Mouse (Mus musculus) midbrain, embryonic 12.5 days (tissue): ENCODE measurements around the gene Tial1. TPM values are rescaled to one million over a fixed set of nuclear protein-coding genes. Genes with fewer than 3 reads are reported as not detected.

Experiments used
- ATAC-seq: fragments of 200-750 bp; cut with Nextera tagmentation; 2 replicates; pipeline ENCODE4 v1.8.0; 2017; ENCODE audit warnings: low read depth, moderate TSS enrichment, moderate library complexity; ENCODE audit not compliant: low FRiP score
- H3K27ac ChIP-seq: fragments of 300-500 bp; sonication (generic); replicated peaks from 2 replicates; pipeline ENCODE4 v1.5.1; 2016; ENCODE audit warnings: mild to moderate bottlenecking
- H3K27me3 ChIP-seq: fragments of 300-500 bp; sonication (generic); 2 replicates; pipeline ENCODE4 v1.6.1; 2016; ENCODE audit warnings: mild to moderate bottlenecking
- H3K36me3 ChIP-seq: fragments of 300-500 bp; sonication (generic); 2 replicates; pipeline ENCODE4 v1.6.1; 2016
- H3K4me1 ChIP-seq: fragments of 300-500 bp; sonication (generic); 2 replicates; pipeline ENCODE4 v1.6.1; 2016
- H3K4me2 ChIP-seq: fragments of 300-500 bp; sonication (generic); replicated peaks from 2 replicates; pipeline ENCODE4 v1.6.1; 2016; ENCODE audit warnings: mild to moderate bottlenecking, moderate library complexity
- H3K4me3 ChIP-seq: fragments of 300-500 bp; sonication (generic); 2 replicates; pipeline ENCODE4 v1.5.1; 2016; ENCODE audit warnings: mild to moderate bottlenecking
- H3K9ac ChIP-seq: fragments of 300-500 bp; sonication (generic); replicated peaks from 2 replicates; pipeline ENCODE4 v1.6.1; 2016; ENCODE audit warnings: mild to moderate bottlenecking, moderate library complexity
- H3K9me3 ChIP-seq: fragments of 300-500 bp; sonication (generic); 2 replicates; pipeline ENCODE4 v1.6.1; 2016; ENCODE audit warnings: mild to moderate bottlenecking
- WGBS: fragments of 180-500 bp; shearing (Covaris S2); methylation state at CpG from one replicate; pipeline ENCODE4 v1.1.7; 2016; 5-methylcytosine and 5-hydroxymethylcytosine counted together
- polyA plus RNA-seq: library from polyadenylated mRNA; unstranded; fragments of >200 nt; fragmentation: Nextera tagmentation; extraction: Ambion mirVana; gene quantifications from 2 replicates; pipeline ENCODE4 v1.2.1, GENCODE M21; 2016

Gene Tial1
- polyA plus RNA-seq, 1 experiment from 2014 or later, result 39.4 TPM

- Histone ChIP-seq H3K4me2 (no peak overlapping the region), H3K27ac (no peak overlapping the region), H3K27me3 (no peaks in the 10 kb centered on the region), H3K4me1 (no peaks in the 10 kb centered on the region), H3K9me3 (no peaks in the 10 kb centered on the region), H3K9ac (no peak overlapping the region), H3K36me3 (peaks cover 50% of the 10 kb centered on the region), H3K4me3 (no peak overlapping the region)
- WGBS, result 91% methylated on average over 2 of the region's 2 CpGs
- no peak for ATAC-seq
Observed at GRCm38 (mm10) chr7:128440584-128440983, 20.9 kb downstream of the Tial1 start.

- Histone ChIP-seq H3K27ac (no peak overlapping the region), H3K9me3 (no peaks in the 10 kb centered on the region), H3K36me3 (peaks cover 37% of the 10 kb centered on the region), H3K4me2 (no peak overlapping the region), H3K9ac (no peak overlapping the region), H3K4me1 (no peaks in the 10 kb centered on the region), H3K4me3 (no peak overlapping the region), H3K27me3 (no peaks in the 10 kb centered on the region)
- WGBS, result 94% methylated on average over 6 of the region's 6 CpGs
- ATAC-seq, result no peak
Observed at GRCm38 (mm10) chr7:128439251-128439650, 22.3 kb downstream of the Tial1 start.

GRCm38 (mm10) chr7:128438131-128438530 lies 23.4 kb downstream of the Tial1 start:
- Histone ChIP-seq H3K9ac (no peak overlapping the region), H3K9me3 (no peaks in the 10 kb centered on the region), H3K4me1 (no peaks in the 10 kb centered on the region), H3K4me2 (no peak overlapping the region), H3K36me3 (peaks cover 28% of the 10 kb centered on the region), H3K27me3 (no peaks in the 10 kb centered on the region), H3K4me3 (no peak overlapping the region), H3K27ac (no peak overlapping the region)
- no peak for ATAC-seq

GRCm38 (mm10) chr7:128433213-128433612 lies 28.3 kb downstream of the Tial1 start:
- 74% methylated on average over 1 of the region's 1 CpGs for whole genome bisulfite sequencing
- Histone ChIP-seq H3K9me3 (no peaks in the 10 kb centered on the region), H3K27me3 (no peaks in the 10 kb centered on the region), H3K4me1 (0 out of 2 replicates have a peak, but pooled peaks cover 8% of the 10 kb centered on the region), H3K27ac (no peak overlapping the region), H3K4me3 (no peak overlapping the region), H3K4me2 (no peak overlapping the region), H3K36me3 (no peaks in the 10 kb centered on the region), H3K9ac (no peak overlapping the region)
- ATAC-seq, result no peak

GRCm38 (mm10) chr7:128432574-128432973 lies 28.9 kb downstream of the Tial1 start:
- Histone ChIP-seq H3K36me3 (no peaks in the 10 kb centered on the region), H3K27ac (no peak overlapping the region), H3K4me3 (no peak overlapping the region), H3K9me3 (no peaks in the 10 kb centered on the region), H3K4me2 (no peak overlapping the region), H3K9ac (no peak overlapping the region), H3K4me1 (0 out of 2 replicates have a peak, but pooled peaks cover 8% of the 10 kb centered on the region), H3K27me3 (no peaks in the 10 kb centered on the region)
- ATAC-seq, result no peak
- WGBS, result 65% methylated on average over 10 of the region's 10 CpGs

- Histone ChIP-seq H3K27me3 (peaks cover 43% of the 10 kb centered on the region), H3K36me3 (no peaks in the 10 kb centered on the region), H3K4me1 (peaks cover 6% of the 10 kb centered on the region), H3K9ac (no peak overlapping the region), H3K4me3 (no peak overlapping the region), H3K27ac (no peak overlapping the region), H3K4me2 (no peak overlapping the region), H3K9me3 (no peaks in the 10 kb centered on the region)
- no peak for ATAC-seq
- 83% methylated on average over 3 of the region's 3 CpGs for WGBS
Observed at GRCm38 (mm10) chr7:128422491-128422890, 39.0 kb downstream of the Tial1 start.

- ATAC-seq, result no peak
- no peak overlapping the region for H3K9ac ChIP-seq
- peaks cover 51% of the 10 kb centered on the region for H3K27me3 ChIP-seq
- H3K4me2 ChIP-seq, result no peak overlapping the region
- no peak overlapping the region for H3K4me3 ChIP-seq
- peaks cover 13% of the 10 kb centered on the region for H3K4me1 ChIP-seq
- no peaks in the 10 kb centered on the region for H3K36me3 ChIP-seq
- no peaks in the 10 kb centered on the region for H3K9me3 ChIP-seq
- 83% methylated on average over 7 of the region's 7 CpGs for WGBS
- no peak overlapping the region for H3K27ac ChIP-seq
Observed at GRCm38 (mm10) chr7:128421701-128422100, 39.8 kb downstream of the Tial1 start.

- Histone ChIP-seq H3K4me2 (no peak overlapping the region), H3K27me3 (peaks cover 71% of the 10 kb centered on the region), H3K9me3 (no peaks in the 10 kb centered on the region), H3K36me3 (no peaks in the 10 kb centered on the region), H3K27ac (no peak overlapping the region), H3K4me1 (peaks cover 13% of the 10 kb centered on the region), H3K4me3 (no peak overlapping the region), H3K9ac (no peak overlapping the region)
- ATAC-seq, result no peak
- WGBS, result 8% methylated on average over 9 of the region's 9 CpGs
Observed at GRCm38 (mm10) chr7:128419690-128420089, 41.8 kb downstream of the Tial1 start.

GRCm38 (mm10) chr7:128417930-128418779 lies 43.4 kb downstream of the Tial1 start, which contains the start of gene Rgs10:
Gene Rgs10, minus strand, starts transcription at chr7:128418758.
- under 1% methylated on average over 74 of the region's 102 CpGs for WGBS
- H3K27ac ChIP-seq, result no peak within 1 kb of the TSS

GRCm38 (mm10) chr7:128417226-128417929 lies 44.1 kb downstream of the Tial1 start:
- Histone ChIP-seq H3K4me1 (peaks cover 13% of the 10 kb centered on the region), H3K27ac (no peak overlapping the region), H3K27me3 (peaks cover 77% of the 10 kb centered on the region), H3K36me3 (no peaks in the 10 kb centered on the region), H3K4me3 (peak overlapping the region; percentile 58), H3K9me3 (no peaks in the 10 kb centered on the region), H3K4me2 (peak overlapping the region; percentile 97), H3K9ac (peak overlapping the region; percentile 66)
- ATAC-seq, result no peak; the same call in 1 of the 2 replicates
- WGBS, result 4% methylated on average over 31 of the region's 32 CpGs

More at GRCm38 (mm10) chr7:128417930-128418779, 43.4 kb downstream of the Tial1 start, which contains the start of gene Rgs10:
- no peaks in the 10 kb centered on the region for H3K9me3 ChIP-seq
- ATAC-seq, result peak; percentile 76
- no peaks in the 10 kb centered on the region for H3K36me3 ChIP-seq
- H3K9ac ChIP-seq, result peak within 1 kb of the TSS; percentile 66
- H3K4me1 ChIP-seq, result peaks cover 13% of the 10 kb centered on the region
- peaks cover 77% of the 10 kb centered on the region for H3K27me3 ChIP-seq
- H3K4me2 ChIP-seq, result peak within 1 kb of the TSS; percentile 97
- peak within 1 kb of the TSS; percentile 58 for H3K4me3 ChIP-seq

GRCm38 (mm10) chr7:128416664-128417063 lies 44.9 kb downstream of the Tial1 start:
- Histone ChIP-seq H3K4me2 (peak overlapping the region; percentile 97; the same call in 1 of the 2 replicates), H3K27ac (no peak overlapping the region), H3K4me3 (peak overlapping the region; percentile 58; the same call in 1 of the 2 replicates), H3K4me1 (peaks cover 13% of the 10 kb centered on the region), H3K27me3 (peaks cover 72% of the 10 kb centered on the region), H3K9ac (no peak overlapping the region), H3K36me3 (no peaks in the 10 kb centered on the region), H3K9me3 (no peaks in the 10 kb centered on the region)
- no peak for ATAC-seq
- 69% methylated on average over 6 of the region's 6 CpGs for WGBS

- Histone ChIP-seq H3K36me3 (no peaks in the 10 kb centered on the region), H3K9me3 (no peaks in the 10 kb centered on the region), H3K4me1 (peaks cover 13% of the 10 kb centered on the region), H3K4me2 (no peak overlapping the region), H3K27me3 (peaks cover 53% of the 10 kb centered on the region), H3K27ac (no peak overlapping the region), H3K4me3 (no peak overlapping the region), H3K9ac (no peak overlapping the region)
- ATAC-seq, result no peak
- 68% methylated on average over 8 of the region's 8 CpGs for WGBS
Observed at GRCm38 (mm10) chr7:128414433-128414832, 47.1 kb downstream of the Tial1 start.
